Mouse (Mus musculus): Measurements from ENCODE around the gene Tapt1. TPM values are rescaled to one million over a fixed set of nuclear protein-coding genes. Genes with fewer than 3 reads are reported as not detected.

Gene Tapt1
- polyA plus RNA-seq, 1 experiment, result 13.9 TPM

DNA sequence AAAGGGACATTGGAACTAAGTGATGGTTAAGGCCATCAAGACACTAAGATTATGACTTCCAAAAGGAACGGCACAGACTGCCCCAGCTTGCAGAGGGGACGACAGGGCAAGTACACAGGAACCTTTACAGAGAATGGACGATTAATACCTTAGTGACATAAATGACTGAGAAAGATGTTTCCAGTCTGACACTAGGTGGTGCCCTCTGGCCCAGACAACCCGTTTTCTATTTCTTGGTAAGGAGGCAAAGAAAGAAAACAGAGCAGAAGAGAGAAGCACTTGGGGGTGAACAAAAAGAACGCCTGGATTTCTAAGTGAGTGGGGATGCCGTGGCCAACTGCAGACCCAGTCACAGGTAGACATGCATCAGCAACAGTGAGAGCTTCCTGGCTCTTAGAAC, 2.2 kb downstream of the Tapt1 start:
- Histone ChIP-seq H3K36me3 (ENCODE audit: control insufficient read depth, insufficient read depth, low read length) (no peaks in the 10 kb centered on the region), H3K4me1 (ENCODE audit: control insufficient read depth, insufficient read depth, insufficient read length, low read length) (peaks cover 7% of the 10 kb centered on the region; the same call in 1 of the 2 replicates), H3K27me3 (ENCODE audit: control insufficient read depth, insufficient read depth, low read length) (no peaks in the 10 kb centered on the region), H3K27ac (ENCODE audit: insufficient read depth, low read depth, low read length) (no peak overlapping the region), H3K4me3 (ENCODE audit: low read depth, low read length) (no peak overlapping the region)
- TF ChIP-seq CTCF (IDR thresholded peaks at IDR 0.05; ENCODE audit: extremely low read depth, insufficient read length, insufficient replicate concordance, low read depth, low read length) (peak; percentile 48; the same call in 1 of the 2 replicates), POLR2A (IDR thresholded peaks at IDR 0.05; ENCODE audit: low read depth, low read length) (no peak)
- WGBS, result 15% methylated on average over 6 of the region's 6 CpGs

DNA sequence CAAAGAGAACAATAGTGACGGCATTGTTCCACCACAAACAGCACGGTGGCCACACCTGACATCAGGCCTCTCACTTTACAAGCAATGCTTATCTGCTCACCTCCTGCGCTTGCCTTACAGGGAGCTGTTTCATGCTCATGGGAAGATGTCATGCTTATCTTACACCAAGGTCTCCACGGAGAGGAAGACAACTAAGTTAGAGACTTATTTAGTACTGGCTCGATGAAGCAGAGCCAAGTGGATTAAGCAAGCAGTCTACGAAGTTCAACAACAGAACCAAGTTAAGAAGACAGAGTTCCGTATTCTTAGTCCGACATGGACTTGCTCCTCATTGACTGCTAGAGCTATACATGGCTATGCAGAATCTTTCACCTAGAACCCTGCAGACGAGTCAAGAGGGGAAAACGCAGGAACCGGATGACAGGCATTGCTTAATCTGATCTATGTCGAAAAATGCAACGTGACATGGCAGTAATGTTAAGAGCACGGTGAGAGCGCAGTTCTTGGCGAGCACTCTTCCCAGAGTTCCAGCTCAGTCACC, 3.0 kb downstream of the Tapt1 start:
- H3K27me3 ChIP-seq (ENCODE audit: control insufficient read depth, insufficient read depth, low read length), result no peaks in the 10 kb centered on the region
- 73% methylated on average over 16 of the region's 16 CpGs for WGBS
- TF ChIP-seq POLR2A (IDR thresholded peaks at IDR 0.05; ENCODE audit: low read depth, low read length) (no peak), CTCF (IDR thresholded peaks at IDR 0.05; ENCODE audit: extremely low read depth, insufficient read length, insufficient replicate concordance, low read depth, low read length) (no peak)
- H3K27ac ChIP-seq (ENCODE audit: insufficient read depth, low read depth, low read length), result no peak overlapping the region
- no peaks in the 10 kb centered on the region for H3K36me3 ChIP-seq (ENCODE audit: control insufficient read depth, insufficient read depth, low read length)
- peaks cover 7% of the 10 kb centered on the region; the same call in 1 of the 2 replicates for H3K4me1 ChIP-seq (ENCODE audit: control insufficient read depth, insufficient read depth, insufficient read length, low read length)
- H3K4me3 ChIP-seq (ENCODE audit: low read depth, low read length), result no peak overlapping the region

DNA sequence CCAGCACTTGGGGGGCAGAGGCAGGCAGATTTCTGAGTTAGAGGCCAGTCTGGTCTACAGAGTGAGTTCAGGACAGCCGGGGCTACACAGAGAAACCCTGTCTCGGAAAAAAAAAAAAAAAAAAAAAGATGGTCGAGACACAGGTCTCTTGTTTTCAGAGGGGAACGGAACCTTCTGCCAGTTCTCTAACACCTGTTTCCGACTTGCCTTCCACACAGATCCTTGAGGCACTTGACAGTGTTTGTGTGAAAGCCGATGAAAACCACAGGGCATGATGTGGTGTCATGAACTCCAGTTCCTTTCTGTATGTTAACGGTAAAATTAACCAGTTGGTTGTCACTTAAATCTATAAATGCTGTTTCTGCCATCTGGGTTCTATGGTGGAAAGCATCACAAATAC, 6.0 kb downstream of the Tapt1 start:
- no peak overlapping the region for H3K27ac ChIP-seq (ENCODE audit: insufficient read depth, low read depth, low read length)
- 0 out of 2 replicates have a peak, but pooled peaks cover 3% of the 10 kb centered on the region for H3K36me3 ChIP-seq (ENCODE audit: control insufficient read depth, insufficient read depth, low read length)
- peaks cover 7% of the 10 kb centered on the region; the same call in 1 of the 2 replicates for H3K4me1 ChIP-seq (ENCODE audit: control insufficient read depth, insufficient read depth, insufficient read length, low read length)
- 71% methylated on average over 7 of the region's 7 CpGs for WGBS
- H3K27me3 ChIP-seq (ENCODE audit: control insufficient read depth, insufficient read depth, low read length), result no peaks in the 10 kb centered on the region
- no peak overlapping the region for H3K4me3 ChIP-seq (ENCODE audit: low read depth, low read length)
- TF ChIP-seq CTCF (IDR thresholded peaks at IDR 0.05; ENCODE audit: extremely low read depth, insufficient read length, insufficient replicate concordance, low read depth, low read length) (no peak), POLR2A (IDR thresholded peaks at IDR 0.05; ENCODE audit: low read depth, low read length) (no peak)

DNA sequence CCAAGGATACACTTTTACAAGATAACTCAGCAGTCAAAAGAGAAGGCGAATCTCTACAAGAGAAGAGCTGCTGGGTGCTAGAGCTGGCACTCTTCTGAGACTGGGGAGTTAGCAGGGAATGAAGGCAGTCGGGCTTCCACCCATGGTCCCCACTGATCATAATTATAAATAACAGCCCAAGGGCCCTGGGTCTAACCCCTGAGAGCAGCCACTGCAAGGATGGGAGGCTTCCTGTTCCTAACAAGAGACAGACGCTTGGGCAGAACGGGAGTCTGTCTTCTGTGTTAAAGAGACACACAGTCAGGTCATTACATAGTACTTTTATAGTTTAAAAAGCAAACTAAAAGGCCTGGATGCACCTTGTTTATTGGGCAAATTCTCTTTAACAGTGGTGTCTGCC, 6.6 kb downstream of the Tapt1 start:
- no peak overlapping the region for H3K27ac ChIP-seq (ENCODE audit: insufficient read depth, low read depth, low read length)
- no peak overlapping the region for H3K4me3 ChIP-seq (ENCODE audit: low read depth, low read length)
- 0 out of 2 replicates have a peak, but pooled peaks cover 3% of the 10 kb centered on the region for H3K36me3 ChIP-seq (ENCODE audit: control insufficient read depth, insufficient read depth, low read length)
- H3K4me1 ChIP-seq (ENCODE audit: control insufficient read depth, insufficient read depth, insufficient read length, low read length), result peaks cover 6% of the 10 kb centered on the region; the same call in 1 of the 2 replicates
- 84% methylated on average over 4 of the region's 4 CpGs for WGBS
- TF ChIP-seq CTCF (IDR thresholded peaks at IDR 0.05; ENCODE audit: extremely low read depth, insufficient read length, insufficient replicate concordance, low read depth, low read length), result no peak
- no peak for TF ChIP-seq POLR2A (IDR thresholded peaks at IDR 0.05; ENCODE audit: low read depth, low read length)
- no peaks in the 10 kb centered on the region for H3K27me3 ChIP-seq (ENCODE audit: control insufficient read depth, insufficient read depth, low read length)

DNA sequence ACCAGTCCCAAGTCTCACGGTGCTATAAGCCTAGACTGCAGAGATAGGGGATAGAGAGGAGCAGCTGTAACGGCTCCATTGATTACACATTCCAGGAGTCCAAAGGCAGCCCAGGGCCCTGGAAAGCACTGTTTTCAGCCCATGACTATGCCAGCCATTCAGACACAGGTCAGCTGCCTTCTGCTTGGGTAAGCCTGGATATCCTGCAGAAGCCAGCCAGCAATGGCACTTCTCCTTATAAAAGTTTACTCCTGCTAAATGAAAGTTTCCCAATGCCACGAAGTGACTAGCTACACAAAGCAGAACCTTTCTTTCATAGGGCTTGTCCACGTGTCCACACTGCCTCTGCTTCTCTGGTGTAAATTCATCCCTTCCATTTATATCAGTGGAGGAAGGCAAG, 7.9 kb downstream of the Tapt1 start:
- H3K4me1 ChIP-seq (ENCODE audit: control insufficient read depth, insufficient read depth, insufficient read length, low read length), result no peaks in the 10 kb centered on the region
- no peak overlapping the region for H3K27ac ChIP-seq (ENCODE audit: insufficient read depth, low read depth, low read length)
- H3K4me3 ChIP-seq (ENCODE audit: low read depth, low read length), result no peak overlapping the region
- no peak for TF ChIP-seq POLR2A (IDR thresholded peaks at IDR 0.05; ENCODE audit: low read depth, low read length)
- no peak for TF ChIP-seq CTCF (IDR thresholded peaks at IDR 0.05; ENCODE audit: extremely low read depth, insufficient read length, insufficient replicate concordance, low read depth, low read length)
- H3K27me3 ChIP-seq (ENCODE audit: control insufficient read depth, insufficient read depth, low read length), result no peaks in the 10 kb centered on the region
- 77% methylated on average over 4 of the region's 4 CpGs for WGBS
- peaks cover 3% of the 10 kb centered on the region; the same call in 1 of the 2 replicates for H3K36me3 ChIP-seq (ENCODE audit: control insufficient read depth, insufficient read depth, low read length)

DNA sequence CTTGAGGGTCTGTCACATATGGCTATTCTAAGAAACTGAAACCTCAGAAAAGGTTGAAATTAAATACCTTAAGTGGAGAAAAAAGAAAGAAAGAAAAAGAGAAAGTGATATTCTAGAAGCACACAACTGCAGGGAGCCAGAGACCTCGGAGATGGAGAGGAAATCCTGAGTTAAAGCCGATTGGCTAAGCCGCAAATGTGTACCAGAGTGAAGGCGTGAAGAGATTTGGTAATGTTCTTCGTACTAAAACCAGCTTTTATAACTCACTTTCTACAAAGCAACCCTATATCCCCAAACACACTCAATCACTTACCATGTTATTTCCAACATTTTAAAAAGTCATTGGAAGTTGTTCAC, 8.8 kb downstream of the Tapt1 start:
- no peaks in the 10 kb centered on the region for H3K27me3 ChIP-seq (ENCODE audit: control insufficient read depth, insufficient read depth, low read length)
- WGBS, result 76% methylated on average over 5 of the region's 5 CpGs
- no peak for TF ChIP-seq CTCF (IDR thresholded peaks at IDR 0.05; ENCODE audit: extremely low read depth, insufficient read length, insufficient replicate concordance, low read depth, low read length)
- no peak for TF ChIP-seq POLR2A (IDR thresholded peaks at IDR 0.05; ENCODE audit: low read depth, low read length)
- no peak overlapping the region for H3K27ac ChIP-seq (ENCODE audit: insufficient read depth, low read depth, low read length)
- peaks cover 3% of the 10 kb centered on the region; the same call in 1 of the 2 replicates for H3K36me3 ChIP-seq (ENCODE audit: control insufficient read depth, insufficient read depth, low read length)
- no peak overlapping the region for H3K4me3 ChIP-seq (ENCODE audit: low read depth, low read length)
- H3K4me1 ChIP-seq (ENCODE audit: control insufficient read depth, insufficient read depth, insufficient read length, low read length), result no peaks in the 10 kb centered on the region

DNA sequence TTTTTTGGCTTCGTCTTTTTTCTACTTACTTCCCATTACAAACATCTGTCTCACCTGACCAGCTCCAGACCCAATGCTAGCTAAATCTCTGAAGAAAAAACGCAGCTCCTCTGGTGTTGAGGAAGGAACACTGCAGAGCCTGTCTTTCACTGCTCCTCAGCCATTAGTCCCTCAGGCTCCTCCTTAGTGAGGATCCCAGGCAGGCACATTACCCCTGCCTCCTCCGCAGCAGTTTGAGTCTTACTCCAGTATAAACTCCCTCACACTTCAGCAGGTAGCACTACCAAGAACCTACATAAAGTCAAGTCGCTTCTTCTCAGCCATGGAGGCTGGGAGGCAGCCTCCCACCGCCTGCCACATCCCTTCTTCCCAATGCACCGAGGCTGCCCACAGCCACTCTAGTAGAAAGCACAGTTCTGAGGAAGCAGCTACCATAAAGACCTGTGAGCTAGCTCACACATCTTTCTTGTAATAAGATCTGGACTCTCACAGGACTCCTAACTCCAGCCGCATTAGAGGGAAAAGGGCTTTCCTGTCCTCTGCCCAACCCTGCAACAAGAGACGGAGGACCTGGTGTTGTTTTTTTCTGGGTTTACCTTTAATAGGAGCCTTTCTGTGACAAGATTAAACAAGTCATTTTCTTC, 9.3 kb downstream of the Tapt1 start:
- Histone ChIP-seq H3K4me1 (ENCODE audit: control insufficient read depth, insufficient read depth, insufficient read length, low read length) (no peaks in the 10 kb centered on the region), H3K27me3 (ENCODE audit: control insufficient read depth, insufficient read depth, low read length) (no peaks in the 10 kb centered on the region), H3K27ac (ENCODE audit: insufficient read depth, low read depth, low read length) (no peak overlapping the region), H3K36me3 (ENCODE audit: control insufficient read depth, insufficient read depth, low read length) (peaks cover 3% of the 10 kb centered on the region; the same call in 1 of the 2 replicates), H3K4me3 (ENCODE audit: low read depth, low read length) (no peak overlapping the region)
- no peak for TF ChIP-seq CTCF (IDR thresholded peaks at IDR 0.05; ENCODE audit: extremely low read depth, insufficient read length, insufficient replicate concordance, low read depth, low read length)
- TF ChIP-seq POLR2A (IDR thresholded peaks at IDR 0.05; ENCODE audit: low read depth, low read length), result no peak
- WGBS, result 87% methylated on average over 8 of the region's 8 CpGs

Data from small intestine, adult 2 months (tissue).